Mouse (Mus musculus) left cerebral cortex, postnatal 25 days (tissue): Measurements from ENCODE around the gene Laptm4a. TPM values are rescaled to one million over a fixed set of nuclear protein-coding genes. Genes with fewer than 3 reads are reported as not detected.
A peak's percentile ranks its signal among the peaks of the same experiment; 100 is the strongest.
"Not testable (repeated sequence)": the region's sequence is repeated elsewhere in the genome, so short reads cannot be mapped to it uniquely, and the experiment has no call there.

ENCODE experiments used
- DNase-seq, 2 experiments: peaks; one replicate each; pipeline ENCODE4 v3.0.0; 2022; ENCODE audit warnings: low spot score in 2 of 2, mixed read lengths in 1 of 2
- intact Hi-C: fragments of 180-260 bp; cut with DNase I; formaldehyde crosslinking; loops from one replicate; pipeline ENCODE4 v1.15.1; 2025
- total RNA-seq, 2 experiments: library from RNA; stranded (reverse); gene quantifications; 2 replicates each; pipeline ENCODE4 v1.2.3; 2021

Gene Laptm4a
- total RNA-seq, 2 experiments from 2014 or later, result 173 to 188 TPM

DNA sequence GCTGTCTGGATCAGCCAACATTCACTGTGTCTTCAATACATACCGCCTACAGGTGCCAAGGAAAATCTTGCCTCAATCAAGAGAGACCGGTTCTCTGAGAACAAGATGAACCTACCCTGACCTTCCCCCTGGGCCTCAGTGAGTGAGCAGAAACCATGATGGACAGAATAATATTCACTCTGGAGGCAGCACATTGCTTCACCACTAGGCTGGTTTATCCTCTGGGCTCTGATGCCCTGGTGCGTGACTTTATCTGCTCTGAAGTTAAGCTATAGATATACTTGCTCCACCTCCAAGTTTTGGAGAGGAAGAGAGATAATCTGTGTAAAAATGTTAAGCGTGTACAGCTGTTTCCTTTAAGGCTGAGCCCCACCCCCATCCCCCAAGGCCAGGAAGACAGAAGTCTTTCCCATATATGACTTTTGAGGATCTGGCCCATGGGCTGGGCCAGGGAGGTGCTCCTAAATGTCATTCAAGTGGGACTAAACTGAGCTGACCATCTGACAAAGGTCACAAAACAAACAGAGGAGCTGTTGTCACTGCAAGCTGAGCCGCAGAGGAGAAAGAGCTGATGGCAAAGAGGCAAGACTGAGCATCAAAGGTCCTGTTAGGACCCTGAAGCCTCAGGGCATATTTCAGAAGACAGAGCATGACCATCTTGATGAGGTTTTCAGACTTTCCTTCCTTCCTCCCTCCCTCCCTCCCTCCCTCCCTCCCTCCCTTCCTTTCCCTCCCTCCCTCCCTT is 20.4 kb upstream of the Laptm4a start:
- DNase-seq, result no peak
- intact Hi-C loops, result no loop called here

DNA sequence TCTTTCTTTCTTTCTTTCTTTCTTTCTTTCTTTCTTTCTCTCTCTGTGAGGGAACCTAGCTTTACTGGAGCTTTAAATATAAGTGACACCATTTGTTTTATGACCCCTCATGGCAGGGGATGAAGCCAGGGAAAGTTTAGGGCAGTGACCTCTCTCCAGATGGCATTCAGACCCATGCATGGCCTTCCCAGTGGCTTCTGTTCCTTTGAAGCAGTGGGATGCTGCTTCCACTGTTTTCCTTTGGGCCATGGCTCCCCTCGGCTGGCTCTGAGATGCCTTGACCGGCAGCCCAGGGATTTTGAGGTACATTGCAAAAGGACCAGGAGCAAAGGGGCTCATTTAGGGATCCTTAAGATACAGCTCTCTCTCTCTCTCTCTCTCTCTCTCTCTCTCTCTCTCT is 19.5 kb upstream of the Laptm4a start:
- DNase-seq, result no peak
- intact Hi-C loops, result no loop called here

DNA sequence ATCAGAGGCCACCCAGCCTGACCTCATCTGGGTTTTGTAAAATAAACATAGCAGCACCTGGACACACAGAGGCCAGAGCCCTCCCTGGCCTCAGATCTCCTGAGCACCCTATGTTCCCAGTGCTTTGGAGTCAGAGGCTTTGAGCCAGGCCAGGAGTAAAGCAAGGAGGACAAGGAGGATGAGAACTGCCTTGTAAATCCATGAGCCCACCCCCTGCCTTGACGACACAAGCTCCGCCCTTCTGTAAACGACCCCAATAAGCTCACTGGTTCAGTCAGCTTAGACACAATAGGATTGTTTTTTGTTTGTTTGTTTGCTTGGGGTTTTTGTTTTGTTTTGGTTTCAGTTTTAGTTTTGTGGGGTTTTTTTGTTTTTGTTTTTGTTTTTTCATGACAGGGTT is 19.0 kb upstream of the Laptm4a start:
- intact Hi-C loops, result no loop called here
- DNase-seq, result no peak

DNA sequence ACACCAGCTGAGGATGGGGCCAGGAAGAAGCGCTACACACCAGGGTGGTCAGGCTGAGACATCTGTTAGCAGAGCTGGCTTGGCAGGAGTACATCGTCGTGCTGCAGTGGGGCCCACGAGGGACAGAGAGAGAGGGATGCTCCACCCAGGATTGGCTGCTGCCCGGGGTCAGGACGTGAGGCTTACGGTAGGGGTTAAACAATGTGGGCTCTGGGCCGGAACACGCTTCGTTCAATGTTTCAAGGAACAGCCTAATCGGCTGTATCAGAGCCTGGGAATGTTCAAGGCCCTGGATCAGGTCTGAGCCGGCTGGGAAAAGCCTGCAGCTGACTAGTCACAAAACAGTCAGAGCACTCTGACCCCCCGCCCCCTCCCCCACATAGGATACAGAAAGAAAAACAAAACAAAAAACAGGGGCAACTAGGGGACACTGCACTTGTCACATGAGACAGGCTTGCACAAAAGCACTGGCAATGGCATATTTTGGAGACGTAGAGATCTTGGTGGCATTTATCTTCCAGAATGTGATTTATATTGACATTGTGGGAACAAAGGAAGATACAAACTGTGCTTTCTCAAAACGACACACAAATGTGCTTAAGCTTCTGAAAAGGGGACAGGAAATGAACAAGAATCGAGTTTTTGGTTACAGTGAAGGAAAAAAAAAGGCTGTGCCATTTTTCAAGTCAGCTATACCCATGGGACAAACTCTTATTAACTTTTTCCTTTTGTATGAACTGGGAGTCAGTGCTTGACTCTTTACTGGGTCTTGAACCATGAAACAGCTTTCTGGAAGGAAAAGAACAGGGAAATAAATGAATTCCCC is 8.4 kb upstream of the Laptm4a start:
- no peak for DNase-seq
- intact Hi-C loops, result no loop called here

DNA sequence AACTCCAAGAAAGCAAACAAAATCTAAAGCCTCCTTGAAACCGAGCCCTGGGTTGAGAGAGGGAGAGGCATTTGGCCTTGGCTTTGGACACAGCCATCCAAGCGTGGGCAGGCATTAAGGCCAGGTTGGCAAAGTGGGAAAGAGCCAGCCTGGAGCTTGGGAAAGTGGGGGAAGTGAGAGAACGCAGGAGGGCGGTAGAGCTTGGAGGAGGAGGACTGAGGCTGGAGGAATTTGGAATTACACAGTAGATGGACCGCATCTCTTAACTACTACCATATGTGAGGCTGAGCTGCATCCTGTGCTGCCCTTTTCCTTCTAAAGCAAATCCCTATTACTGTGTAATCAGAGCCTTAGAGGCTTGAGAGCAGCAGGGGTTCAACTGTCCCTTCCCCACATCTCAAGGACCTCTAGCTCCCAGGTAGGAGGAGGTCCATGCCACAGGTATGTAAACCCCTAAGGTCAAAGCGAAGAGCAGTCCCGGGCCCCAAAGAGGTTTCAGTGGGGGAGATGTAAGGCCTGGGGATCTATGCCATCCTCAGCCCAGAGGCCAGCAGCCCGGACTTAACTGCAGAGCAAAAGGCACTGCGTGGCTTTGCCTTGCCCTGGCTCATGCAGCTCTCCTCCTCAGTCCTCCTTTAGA is 7.6 kb upstream of the Laptm4a start:
- DNase-seq, result peak in 1 of 2 experiments; percentile 17
- intact Hi-C loops, result no loop called here

DNA sequence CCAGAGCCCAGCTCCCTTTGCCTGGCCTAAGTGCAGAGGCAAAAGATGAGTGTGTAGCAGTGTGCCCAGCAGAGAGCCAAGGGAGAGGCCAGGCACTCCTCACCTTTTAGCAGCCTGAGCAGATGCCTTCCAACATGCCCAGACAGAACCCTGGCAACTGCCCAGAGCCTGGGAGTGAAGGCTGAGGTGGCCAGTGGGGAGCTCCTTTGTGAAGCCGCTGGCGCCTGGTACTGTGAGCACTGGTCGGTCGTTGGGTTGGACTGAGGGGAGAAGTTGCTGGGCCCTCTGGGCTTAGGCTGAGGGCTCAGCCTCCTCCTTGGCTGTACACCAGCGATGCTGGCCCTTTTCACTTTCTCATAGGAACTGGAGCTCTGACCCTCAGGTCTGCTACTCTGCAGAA is 5.1 kb upstream of the Laptm4a start:
- DNase-seq, result peak in 1 of 2 experiments; percentile 17
- intact Hi-C loops, result no loop called here

DNA sequence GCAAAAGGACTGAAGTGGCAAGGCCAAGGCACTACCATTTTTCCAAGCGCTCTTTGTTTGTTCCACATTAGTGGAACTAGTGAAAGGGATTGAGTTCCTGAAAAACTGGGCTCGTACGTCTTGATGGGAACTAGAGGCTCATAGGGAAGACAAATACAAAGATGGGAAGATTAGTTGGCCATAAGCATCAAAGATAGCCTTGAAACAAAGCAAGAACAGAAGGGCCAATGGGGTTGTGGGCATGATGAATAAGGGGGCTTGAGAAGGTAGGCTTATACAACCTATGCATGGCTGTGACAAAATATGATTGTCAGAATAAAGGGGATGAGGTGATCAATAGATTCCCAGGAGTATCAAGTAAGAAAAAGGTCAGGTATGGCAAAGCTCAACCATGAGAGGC is 2.2 kb upstream of the Laptm4a start:
- intact Hi-C loops, result no loop called here
- DNase-seq, result no peak

DNA sequence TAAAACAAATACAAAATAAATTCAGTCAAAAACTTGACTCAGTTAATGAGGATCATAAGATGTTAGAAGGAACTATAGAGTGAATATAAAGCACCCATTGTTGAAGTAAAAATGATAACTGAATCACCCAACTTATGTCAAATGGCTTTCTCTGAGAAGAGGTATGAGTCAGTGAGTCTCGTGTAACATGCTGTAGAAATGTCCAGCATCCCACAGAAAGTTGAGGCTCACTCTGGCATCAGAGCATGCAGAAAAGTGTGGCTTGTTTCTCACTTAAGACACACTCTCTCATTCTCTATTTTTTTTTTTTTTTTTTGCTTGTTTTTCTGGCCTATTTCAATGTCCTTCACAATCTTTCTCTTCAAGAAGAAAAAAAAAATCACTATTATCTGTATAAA is 469 bp upstream of the Laptm4a start:
- peak in 1 of 2 experiments; percentile 13 for DNase-seq
- intact Hi-C loops, result no loop called here

DNA sequence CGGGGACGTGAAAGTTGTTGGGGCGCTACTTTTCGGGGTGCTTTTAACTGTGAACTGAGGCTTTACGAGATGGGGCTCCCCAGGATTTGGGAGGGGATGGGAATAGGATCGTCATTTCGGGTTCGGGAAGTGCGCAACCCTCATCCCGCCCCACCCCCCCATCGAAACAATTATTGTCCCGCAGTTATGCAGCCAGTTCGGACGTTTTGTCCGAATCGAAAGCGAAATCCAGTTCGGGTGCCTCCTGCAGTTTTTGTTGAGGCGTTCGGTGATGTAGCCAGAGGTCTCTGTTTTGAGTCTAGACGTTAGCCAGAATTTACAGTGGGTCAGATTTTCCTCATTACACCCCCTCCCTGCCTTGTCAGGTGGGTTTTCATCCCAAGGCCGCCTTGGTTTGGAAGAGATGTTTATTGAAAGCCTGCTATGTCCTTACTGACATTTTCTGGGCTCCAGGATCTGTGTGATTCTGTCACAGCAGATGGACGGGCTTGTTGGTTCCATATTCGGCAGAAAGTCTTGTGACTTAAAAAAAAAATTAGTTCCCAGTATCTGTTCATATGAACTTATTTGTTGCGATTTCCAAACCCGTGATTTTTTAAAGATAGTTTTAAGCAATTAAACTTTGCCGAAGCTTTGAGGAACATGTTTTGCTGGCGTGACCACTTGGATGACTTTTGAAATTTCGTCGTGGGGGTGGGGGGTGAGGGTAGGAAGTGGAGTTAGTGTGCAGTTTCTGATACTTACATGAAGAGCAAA is 1.1 kb downstream of the Laptm4a start:
- intact Hi-C loops, result loop anchor here (2.0 kb wide), 1 partner anchor 52 kb away; no protein-coding TSS in a partner anchor
- DNase-seq, result peak in 1 of 2 experiments; percentile 34

DNA sequence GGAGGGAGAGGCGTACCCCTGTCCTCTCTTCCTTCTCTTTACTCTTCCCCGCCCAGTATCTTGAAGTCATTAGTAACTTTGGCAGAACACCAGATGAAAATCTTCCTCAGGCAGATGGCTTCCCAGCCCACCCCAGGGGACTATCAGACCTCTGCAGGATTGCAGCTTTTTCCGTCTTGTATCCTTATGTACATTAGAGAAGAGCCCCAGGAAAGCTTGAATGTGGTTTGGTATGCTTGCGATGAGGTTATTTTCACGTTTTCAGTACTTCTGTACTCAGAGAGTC is 1.6 kb downstream of the Laptm4a start:
- intact Hi-C loops, result loop anchor here (2.0 kb wide), 1 partner anchor 52 kb away; no protein-coding TSS in a partner anchor
- peak; percentile 12 to 28 for DNase-seq

DNA sequence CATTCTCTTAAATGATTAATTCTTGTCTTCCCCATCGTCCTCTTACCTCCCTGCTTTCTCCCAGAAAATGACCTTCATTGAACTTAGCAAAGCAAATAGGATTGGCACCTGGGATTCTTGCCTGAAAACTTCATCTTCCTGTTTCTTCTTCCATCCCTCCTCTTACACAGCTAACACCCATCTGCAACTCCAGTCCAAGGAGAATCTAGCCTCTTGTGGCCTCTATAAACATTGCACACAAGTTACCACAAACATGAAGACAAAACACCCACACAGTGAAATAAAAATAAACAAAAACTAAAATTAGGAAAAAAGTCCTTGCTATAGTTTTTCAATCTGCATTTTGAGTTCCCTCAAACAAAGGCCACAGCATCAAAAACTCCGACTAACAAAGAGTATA is 2.1 kb downstream of the Laptm4a start:
- DNase-seq, result no peak
- intact Hi-C loops, result loop anchor here (2.0 kb wide), 1 partner anchor 51 kb away; no protein-coding TSS in a partner anchor

DNA sequence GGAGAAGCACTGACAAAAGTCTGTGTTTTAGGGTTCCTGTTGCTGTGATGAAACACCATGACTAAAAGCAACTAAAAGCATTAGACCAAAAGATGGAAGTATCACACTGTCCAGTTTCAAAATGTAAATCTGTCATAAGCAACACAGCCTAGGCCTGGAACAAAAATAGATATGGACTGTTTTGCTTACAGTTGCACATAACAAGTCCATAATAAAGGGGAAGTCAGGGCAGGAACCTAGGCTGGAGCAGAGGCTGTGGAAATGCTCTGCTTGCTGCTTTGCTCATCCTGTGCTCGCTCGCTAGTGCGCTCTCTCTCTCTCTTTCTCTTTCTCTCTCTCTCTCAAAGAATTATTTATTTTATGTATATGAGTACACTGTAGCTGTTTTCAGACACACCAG is 6.2 kb downstream of the Laptm4a start:
- intact Hi-C loops, result no loop called here
- no peak for DNase-seq

DNA sequence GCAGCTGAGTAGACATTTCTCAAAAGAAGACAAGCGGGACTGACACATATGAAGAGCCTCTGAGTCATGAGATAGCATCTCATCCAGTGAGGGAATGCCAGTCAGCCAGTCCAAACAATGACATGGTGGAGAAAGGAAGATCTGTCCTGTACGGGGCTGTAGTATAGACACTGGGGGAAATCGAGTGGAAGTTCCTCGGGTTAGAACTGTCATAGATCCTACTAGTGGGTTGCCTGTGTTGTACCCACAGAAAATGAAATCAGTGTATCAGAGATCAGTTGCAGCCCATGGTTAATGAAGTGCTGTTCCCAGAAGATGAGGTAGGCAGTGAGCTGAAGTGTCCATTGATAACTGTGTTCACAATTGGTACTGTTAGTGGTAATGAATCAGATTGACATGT is 7.3 kb downstream of the Laptm4a start:
- DNase-seq, result no peak
- intact Hi-C loops, result no loop called here

DNA sequence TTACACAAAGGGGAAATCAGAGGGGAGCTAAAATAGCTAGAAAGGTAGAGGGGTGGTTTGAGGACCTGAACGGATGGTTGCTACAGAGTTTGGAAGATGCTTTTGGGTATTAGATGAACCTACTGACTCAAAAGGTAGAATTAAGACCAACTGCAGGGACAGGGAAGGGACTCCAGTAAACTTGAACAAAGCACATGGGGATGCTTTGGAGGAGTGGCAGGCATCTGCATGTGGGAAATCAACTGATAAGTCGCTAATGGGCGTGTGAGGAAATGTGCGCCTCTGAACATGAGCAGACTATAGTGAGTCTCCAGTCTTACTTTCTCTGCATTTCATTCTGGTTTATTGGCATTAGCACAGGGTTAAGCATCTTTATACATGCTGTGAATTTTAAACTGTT is 9.6 kb downstream of the Laptm4a start:
- DNase-seq, result no peak
- intact Hi-C loops, result loop anchor here (5.0 kb wide), 1 partner anchor 39 kb away; no protein-coding TSS in a partner anchor

DNA sequence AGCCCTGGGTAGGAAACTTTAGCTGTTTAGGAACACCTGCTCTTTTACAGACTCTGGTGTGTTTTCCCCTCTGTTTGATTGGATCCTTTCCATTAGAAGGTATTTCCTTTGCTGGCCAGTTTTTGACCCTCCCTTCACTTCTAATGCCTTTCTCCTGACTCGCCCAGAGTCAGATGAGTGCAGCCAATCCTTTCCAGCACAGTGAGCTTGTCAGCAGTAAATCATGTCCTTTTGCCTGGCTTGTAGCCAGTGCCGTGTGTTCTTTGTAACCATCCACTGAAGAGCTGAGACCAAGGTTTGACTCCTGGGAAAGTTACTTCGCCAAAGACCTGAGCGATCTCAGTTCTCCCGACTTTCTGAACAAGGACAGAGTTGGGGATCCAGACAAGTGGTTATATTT is 13.9 kb downstream of the Laptm4a start:
- no peak for DNase-seq
- intact Hi-C loops, result no loop called here

DNA sequence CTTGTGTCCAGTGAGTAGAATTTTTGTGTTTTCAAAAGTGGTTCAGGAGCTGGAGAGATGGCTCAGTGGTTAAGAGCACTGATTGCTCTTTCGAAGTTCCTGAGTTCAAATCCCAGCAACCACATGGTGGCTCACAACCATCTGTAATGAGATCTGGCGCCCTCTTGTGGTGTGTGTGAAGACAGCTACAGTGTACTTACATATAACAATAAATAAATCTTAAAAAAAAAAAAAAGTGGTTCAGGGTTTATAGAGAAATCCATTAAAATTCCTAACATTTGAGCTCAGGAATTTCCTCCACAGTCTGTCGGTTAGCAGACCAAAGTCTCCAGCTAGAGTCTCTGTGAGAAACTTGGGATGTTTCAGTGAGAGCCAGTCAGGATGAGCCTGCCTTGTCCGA is 14.7 kb downstream of the Laptm4a start:
- DNase-seq, intact Hi-C loops: not testable (repeated sequence)

DNA sequence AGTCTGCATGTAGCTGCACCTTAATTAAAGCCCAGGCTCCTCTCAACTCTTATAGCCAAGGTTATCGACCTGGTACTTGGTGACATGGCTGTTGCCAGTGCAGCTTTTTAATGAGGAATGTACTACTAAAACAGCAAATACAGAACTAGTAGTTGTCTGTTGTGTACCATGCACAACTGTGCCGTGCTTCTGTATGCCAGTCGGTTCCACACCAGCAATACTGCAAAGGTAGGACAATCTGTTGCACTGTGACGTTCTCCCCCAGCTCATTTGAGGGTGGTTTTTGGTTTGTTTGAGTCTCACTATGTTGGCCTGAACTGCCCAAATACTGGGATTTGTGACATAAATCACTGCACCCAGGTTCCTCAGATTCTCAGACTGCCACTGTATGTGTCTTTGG is 18.0 kb downstream of the Laptm4a start:
- no peak for DNase-seq
- intact Hi-C loops, result no loop called here

DNA sequence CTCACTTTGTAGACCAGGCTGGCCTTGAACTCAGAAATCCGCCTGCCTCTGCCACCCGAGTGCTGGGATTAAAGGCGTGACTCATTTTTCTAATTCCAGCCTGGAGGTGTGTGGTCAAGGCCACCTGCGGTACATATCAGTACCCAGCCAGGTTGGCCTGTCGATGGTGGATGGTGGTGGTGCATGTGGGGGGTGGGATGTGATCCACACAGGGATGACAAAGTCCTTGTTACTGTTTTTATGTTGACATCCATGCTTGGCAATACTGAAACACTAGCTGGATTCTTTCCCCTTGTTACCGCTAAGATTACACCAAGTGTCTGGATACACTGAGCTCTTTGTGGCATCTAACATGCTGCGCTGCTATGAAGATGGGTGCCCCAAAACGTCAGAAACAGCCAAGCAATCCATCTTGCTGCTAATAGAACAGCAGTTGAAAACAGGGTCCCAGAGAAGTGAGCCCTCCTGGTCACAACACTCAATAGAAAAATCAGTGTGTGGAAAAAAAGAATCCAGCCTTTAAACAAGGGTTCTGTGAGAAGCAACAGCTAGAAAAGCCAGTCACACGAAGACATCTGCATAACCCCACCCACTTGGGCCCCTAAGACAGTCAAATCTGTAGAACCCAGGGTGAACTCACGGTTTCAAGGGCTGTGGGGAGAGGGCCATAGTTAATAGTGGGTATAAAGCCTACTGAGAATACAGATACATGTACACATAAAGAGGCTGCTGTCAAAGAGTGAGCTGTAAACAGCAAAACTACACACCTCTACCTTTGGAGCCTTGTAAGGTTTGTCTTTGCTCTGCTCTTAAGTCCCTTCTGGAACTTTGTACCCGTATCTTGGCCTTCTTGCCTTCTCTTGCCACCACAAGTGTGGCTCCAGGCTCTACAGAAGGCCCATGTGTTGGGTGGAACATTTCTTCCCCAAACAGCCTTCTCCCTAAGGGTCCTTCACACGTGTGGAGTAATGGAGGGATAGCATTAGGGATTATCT is 18.8 kb downstream of the Laptm4a start:
- intact Hi-C loops, result no loop called here
- DNase-seq, result no peak

DNA sequence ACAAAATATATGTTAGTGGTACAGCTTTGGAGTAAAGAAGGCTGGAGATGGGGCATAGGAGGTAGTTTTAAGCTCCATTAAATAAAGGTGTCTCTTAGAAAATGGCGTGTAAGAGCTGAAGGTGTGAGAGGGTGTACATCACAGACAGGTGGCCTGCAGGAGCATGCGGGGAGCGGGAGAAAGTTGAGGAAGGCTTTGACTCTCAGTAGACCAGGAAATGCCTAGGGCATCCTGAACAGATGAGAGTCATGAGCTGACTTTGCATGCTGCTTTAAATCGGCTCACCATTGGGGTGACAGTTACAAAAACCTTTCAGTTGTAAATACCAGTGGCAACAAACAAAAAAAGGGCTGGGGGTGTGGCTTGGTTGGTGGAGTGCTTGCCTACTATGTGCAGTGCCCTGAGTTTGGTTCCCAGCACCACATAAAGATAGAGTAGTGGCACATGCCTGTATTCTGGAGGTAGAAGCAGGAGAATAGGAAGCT is 19.7 kb downstream of the Laptm4a start:
- intact Hi-C loops, result no loop called here
- no peak for DNase-seq
